Mouse (Mus musculus) thymus, postnatal 0 days (tissue): ENCODE data around the gene Hoxc11. TPM values are rescaled to one million over a fixed set of nuclear protein-coding genes. Genes with fewer than 3 reads are reported as not detected.

Experiments
- DNase-seq: peaks from one replicate; pipeline ENCODE4 v3.0.0-alpha.2; 2015; ENCODE audit warnings: low spot score
- polyA plus RNA-seq: library from polyadenylated mRNA; unstranded; fragments of >200 nt; fragmentation: Nextera tagmentation; extraction: Ambion mirVana; gene quantifications from 2 replicates; pipeline ENCODE4 v1.2.1, GENCODE M21; 2015

Hoxc11 gene
- 0.09 TPM in 1 of 2 replicates, not detected in the other for polyA plus RNA-seq

DNA sequence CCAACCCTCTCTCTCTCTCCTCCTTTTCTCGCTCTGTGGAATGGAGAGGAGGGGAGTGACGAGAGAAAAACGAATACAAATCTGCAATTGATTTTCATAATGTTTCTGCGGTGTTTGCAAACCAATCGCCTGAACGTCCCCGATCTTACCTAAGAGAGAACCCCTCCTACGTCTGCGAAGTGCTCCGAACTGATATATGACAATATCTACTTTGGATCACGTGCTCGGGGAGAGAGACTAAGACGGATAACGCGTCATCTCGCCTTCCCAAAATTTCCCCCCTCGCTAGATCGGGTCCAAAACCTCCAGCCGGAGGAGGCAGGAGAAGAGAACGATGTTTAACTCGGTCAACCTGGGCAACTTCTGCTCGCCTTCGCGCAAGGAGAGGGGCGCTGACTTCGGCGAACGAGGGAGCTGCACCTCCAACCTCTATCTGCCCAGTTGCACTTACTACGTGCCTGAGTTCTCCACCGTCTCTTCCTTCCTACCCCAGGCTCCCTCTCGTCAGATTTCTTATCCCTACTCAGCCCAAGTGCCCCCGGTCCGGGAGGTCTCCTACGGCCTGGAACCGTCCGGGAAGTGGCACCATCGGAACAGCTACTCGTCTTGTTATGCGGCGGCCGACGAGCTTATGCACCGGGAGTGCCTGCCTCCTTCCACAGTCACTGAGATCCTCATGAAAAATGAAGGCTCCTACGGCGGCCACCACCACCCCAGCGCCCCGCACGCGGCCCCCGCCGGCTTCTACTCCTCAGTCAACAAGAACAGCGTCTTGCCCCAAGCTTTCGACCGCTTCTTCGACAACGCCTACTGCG lies at the start of gene Hoxc11:
Gene Hoxc11, plus strand, starts transcription at position 236 of the 815 bp plus-strand sequence.
- no peak for DNase-seq

DNA sequence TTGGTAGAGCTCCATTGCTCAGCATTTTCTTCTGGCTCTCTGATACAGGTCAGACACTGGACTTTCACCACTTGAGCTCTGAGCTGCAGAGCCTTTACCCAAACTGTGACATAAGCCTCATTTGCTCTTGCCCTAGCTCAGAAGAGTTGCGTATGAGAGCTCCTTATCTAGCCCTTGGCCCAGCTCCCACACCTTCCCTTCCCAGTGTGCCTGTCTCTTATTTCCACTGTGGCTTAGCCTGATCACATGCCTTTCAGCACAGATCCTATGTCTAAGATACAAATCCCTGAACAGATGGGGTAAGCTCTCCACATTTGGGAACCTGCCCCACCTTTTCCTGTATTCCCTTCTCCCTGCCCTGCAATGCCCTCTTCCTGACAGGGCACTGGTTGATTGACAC lies 49.3 kb upstream of the Hoxc11 start:
- DNase-seq, result no peak

DNA sequence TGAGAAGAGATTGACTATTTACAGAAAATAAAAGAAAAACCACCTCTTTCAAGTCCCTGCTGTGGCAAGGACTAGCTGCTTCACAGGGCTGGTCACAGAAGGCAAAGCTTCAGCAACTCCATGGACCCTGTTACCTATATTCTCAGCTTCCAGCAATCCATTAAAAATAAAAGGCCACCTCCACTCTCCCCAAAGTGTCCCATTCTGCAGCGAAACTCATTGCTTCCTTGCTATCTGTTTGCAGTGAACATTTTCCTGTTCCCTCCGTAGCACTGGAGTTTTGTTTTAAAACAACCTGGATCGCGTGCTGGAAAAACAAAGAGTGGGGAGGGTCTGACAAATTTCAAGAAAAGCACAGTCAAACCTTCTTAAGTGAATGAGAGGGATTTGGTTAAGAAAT lies 44.7 kb upstream of the Hoxc11 start:
- no peak for DNase-seq

DNA sequence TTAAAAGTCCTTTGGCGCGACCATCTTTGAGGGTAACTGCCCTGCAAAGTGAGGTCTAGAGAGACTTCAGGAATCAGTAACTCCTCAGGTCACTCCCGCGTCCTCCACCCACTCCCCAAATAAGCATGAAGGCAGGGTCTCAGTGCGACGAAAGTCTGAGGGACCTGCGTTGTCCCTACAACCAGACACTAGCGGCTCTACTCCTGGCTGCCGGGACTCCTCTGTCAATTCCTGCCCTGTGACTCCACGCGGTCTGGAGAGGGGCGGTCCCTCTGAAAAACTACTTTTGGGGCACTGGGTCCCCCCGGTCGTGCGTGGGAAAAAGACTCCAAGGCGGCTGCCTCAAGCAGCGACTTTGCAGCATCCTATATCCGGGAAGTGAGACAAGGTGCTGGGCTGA lies 44.2 kb upstream of the Hoxc11 start:
- DNase-seq, result no peak

DNA sequence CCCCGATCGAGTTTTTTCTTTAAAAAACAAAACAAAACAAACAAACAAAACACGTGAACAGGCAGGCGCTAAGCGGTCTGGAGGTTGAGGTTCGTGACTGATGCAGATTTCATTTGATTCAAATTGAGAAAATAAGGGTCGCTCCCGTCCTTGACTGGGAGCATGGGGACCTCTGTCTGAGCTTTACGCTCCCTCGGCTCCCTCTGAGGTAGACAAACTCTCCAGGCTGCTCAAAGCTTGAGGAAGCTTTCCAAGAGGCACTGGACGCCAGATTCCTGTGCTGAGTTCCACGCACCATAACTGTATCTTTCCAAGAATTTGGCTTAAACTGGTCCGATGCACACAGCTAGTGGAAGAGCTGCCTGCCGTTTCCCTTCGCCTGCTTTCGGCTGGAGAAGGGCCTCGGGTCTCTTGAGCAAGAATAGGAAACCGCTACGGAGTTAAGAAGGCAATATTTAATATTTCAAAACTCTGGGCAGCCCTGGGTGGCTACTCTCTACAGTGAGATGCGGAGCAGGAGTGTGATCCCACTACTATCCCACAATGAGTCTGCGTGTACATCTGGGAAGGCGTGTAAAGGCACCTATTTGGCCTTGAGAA lies 43.6 kb upstream of the Hoxc11 start:
- DNase-seq, result no peak

DNA sequence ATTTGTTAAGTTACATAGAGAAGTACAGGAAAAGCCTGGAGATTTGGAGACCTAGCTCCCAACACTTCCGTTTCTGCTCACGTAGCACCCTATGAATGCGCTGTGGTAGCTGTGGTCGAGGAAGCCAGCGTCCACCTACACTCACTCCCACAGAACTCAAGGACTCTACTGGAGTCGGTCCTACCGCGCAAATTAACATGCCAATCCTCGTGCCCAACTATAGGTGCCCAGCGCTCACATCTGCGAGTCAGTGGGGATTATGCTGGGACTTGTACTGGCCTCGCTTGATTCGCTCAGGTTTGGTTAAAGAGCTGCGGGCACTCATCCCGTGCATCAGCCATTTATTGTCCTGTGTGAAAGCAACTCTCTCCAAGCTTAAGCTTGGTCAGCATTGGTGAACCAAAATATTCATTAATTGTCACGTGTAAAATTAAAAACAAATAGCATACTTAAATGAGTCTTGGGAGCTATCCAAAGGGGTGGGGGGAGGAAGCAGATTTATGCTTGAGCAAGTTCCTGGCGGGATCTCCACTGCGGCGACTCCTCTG lies 41.1 kb upstream of the Hoxc11 start:
- DNase-seq, result no peak

DNA sequence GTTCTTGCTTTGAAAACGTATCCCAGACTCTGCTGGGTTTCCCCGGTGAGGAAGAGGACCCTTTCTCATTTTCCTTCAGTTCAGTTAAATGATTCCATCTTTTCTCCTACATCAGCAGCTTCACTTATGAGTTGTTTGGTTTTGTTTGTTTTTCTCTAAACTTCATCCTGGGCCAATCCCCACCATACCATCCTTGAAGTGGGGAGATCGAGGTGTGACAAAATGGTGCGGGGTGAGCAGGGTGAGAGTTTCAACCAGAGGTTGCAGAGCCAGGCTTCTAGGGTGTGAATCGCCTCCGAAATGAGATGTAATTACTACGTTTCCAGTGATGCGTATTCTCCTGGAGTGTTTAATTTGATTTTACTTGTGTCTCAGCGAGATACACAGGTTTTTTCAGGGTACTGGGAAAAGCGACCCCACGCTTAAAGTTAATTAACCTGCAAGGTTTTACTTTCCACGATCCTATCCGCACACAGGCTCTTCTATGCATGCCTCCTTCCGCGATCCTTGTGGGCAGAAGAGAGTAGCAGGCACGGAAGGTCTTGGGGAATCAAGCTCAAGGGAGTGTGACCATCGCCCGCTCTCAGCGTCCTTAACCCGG lies 36.2 kb upstream of the Hoxc11 start:
- no peak for DNase-seq

DNA sequence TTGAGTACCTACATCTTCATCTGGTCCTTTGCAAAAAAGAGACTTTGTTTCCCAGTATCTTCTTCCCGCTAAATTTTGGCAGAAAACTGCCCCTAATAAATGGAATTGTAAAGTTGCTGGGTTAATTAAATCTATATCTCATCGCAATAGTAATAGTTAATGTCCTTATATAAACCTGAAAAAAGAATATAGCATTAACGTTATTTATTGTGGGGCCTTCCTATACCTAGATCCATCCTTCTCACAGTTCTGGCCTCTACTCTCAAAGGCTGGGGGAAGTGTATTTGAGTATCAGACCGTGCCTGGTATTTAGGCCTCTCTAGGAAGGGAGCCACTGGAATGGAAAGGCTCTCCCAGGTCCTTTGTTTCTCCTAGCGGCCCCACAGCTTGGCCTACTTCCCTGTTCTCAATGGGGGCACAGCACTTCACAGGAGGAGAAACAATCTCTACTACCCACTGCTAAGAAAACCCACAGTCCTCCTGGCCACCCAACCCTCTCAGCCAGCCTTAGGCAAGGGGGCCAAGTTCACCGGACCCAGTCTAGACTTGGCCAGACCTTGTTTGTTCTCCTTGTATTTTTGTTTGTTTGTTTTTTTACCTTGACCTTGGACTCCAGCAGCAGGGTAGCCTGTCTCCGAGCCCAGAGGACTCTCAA lies 35.5 kb upstream of the Hoxc11 start:
- no peak for DNase-seq

DNA sequence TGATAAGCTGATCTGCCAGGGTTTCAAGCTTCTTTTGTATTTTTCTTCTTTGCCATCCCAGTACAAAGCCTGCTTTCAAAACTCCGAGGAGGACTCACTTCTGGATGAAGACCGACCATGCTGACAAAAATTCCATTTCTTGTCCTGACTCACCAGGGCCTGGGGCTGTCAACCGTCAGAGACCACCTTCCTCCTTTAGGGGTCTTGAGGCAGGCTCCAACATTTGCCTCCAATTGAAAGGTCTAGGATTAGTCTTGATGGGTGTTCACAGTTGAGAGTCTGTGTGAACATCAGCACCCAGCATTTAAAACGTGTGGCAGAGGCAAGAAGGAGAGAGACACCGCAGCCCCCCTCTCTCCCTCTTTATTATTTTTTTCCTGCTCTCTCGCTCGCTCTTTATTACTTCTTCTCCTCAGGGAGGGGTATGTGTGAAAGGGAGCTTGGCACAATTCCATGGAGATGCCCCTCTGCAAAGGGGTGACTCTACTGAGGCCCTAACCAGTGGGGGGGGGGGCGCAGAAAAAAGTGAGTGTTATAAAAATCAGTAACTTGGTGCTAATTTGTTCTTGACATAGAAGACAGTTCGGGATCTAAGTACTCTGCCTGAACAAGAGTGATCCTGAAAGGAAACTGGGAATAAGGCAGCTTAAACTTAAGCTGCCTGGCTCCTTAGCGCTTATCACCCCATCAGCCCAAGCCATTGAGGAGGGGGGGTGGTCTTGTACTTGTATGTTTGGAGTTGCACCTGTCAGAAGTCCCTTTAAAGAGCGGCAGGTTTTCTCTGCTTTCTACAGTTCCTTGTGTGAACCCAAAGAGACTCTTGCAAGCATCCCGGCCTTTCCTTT lies 34.7 kb upstream of the Hoxc11 start:
- no peak for DNase-seq

DNA sequence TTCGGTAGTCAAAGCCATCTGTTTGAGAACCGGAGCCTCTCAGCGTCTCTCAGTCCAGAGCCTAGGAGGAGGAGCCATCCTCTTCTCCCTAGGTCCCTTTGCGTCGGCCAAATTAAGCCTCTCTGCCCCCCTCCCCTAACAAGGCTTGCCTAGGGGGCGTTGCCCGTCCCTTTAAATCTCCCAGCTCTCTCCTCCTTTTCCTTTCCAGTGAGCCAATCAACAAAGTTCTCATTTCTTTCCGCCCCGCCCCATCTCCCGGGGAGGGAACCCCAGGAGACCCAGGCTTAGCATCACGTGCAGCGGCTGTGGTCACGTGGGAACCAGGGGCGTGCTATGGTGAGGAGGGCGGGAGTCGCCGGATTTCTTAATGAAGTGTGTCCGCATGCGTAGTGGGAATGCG lies 33.6 kb upstream of the Hoxc11 start:
- DNase-seq, result no peak

DNA sequence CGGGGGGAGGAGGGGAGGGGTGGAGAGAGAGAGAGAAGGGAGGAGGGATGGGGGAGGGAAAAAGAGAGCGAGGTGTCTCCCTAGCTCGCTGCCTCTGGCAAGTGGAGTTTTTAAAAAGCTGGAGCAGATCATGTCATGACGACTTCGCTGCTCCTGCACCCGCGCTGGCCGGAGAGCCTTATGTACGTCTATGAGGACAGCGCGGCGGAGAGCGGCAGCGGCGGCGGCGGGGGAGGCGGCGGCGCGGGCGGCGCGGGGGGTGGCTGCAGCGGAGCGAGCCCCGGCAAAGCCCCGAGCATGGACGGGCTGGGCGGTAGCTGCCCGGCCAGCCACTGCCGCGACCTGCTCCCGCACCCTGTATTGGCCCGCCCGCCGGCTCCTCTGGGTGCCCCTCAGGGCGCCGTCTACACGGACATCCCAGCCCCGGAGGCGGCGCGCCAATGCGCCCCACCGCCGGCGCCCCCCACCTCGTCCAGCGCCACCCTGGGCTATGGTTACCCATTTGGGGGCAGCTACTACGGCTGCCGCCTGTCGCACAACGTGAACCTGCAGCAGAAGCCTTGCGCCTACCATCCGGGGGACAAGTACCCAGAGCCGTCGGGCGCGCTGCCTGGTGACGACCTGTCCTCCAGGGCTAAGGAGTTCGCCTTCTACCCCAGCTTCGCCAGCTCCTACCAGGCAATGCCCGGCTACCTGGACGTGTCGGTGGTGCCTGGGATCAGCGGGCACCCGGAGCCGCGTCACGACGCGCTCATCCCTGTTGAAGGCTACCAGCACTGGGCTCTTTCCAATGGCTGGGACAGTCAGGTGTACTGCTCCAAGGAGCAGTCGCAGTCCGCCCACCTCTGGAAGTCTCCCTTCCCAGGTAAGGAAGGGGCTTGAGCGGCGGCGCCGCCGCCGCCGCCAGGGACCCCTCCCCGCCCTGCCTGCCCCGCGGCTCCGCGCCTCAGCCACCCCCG lies 32.9 kb upstream of the Hoxc11 start, which contains the start of gene Hoxc13:
Gene Hoxc13, plus strand, starts transcription at position 51 of the 959 bp plus-strand sequence.
- no peak for DNase-seq

DNA sequence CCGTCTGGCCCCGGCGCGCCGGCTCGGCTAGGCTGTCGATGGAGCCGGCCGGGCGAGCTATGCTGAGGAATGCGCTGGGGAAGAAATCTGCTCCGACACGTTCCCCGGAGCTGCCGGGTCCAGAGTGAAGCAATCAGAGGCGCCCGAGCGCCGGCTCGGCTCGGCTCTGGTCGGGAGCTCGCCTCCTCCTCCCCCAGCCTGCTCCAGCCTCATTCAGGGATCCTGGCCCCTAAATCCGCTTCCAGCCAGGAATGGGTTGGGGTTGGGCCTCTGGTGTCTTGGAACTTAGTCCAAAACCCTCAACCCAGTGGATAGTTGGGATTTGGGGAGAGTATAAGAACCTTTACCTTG lies 32.2 kb upstream of the Hoxc11 start:
- DNase-seq, result no peak

DNA sequence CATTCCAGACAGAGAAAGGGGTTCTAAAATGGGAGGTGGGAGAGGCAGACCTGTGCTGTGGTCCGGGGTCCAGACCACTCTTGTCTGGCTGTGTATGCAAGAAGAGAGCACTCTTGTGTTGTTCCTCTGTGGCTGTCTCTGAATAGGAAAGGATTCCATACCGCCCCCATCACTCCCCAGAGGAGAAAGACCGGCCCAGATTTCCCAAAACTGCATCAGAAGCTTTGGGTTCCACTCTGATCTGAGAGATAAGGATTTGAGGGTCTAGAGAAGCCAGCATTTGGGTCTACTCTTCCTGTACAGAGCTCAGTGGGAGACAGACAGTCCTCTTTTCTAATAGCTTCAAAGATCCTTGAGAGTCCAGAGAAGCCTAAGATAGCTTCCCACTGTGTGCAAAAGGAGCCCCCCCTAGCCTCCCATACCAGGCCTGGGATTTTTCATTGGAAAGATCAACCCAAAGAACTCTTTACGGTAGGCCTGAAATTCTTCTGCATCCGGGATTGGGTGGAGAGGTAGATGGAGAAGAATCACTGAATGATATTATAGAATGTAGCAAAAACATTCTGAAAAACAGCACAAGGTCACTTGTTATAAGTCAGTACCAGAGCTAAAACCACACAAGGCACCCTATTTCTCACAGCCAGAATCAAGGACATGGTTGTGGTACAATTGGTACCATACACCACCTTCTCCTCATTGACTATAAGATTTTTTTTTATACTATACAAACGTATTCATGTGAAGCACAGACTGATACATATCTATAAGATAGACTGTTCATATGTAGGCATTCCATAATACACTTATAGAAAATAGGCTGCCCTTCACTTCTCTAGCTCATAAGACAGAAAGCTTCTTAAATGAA lies 31.4 kb upstream of the Hoxc11 start:
- no peak for DNase-seq

DNA sequence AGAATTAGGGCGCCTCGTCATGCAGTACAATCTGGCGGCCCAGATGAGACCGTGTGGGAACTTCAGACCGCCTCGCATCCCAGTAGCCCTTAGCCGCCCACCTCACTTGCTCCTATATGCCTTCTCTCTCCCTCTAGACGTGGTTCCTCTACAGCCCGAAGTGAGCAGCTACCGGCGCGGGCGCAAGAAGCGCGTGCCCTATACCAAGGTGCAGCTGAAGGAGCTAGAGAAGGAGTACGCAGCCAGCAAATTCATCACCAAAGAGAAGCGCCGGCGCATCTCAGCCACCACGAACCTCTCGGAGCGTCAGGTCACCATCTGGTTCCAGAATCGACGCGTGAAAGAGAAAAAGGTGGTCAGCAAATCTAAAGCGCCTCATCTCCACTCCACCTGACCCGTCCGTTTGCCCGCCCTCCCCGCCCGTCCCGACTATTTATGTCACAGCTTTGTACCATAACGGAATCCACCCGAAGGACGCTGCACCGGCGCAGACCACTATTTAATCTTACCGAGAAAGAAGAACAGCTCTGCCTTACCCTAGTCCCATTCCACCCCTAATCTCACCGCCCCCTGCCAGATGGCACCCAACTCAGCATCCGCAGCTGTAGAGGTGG lies 27.1 kb upstream of the Hoxc11 start:
- no peak for DNase-seq

DNA sequence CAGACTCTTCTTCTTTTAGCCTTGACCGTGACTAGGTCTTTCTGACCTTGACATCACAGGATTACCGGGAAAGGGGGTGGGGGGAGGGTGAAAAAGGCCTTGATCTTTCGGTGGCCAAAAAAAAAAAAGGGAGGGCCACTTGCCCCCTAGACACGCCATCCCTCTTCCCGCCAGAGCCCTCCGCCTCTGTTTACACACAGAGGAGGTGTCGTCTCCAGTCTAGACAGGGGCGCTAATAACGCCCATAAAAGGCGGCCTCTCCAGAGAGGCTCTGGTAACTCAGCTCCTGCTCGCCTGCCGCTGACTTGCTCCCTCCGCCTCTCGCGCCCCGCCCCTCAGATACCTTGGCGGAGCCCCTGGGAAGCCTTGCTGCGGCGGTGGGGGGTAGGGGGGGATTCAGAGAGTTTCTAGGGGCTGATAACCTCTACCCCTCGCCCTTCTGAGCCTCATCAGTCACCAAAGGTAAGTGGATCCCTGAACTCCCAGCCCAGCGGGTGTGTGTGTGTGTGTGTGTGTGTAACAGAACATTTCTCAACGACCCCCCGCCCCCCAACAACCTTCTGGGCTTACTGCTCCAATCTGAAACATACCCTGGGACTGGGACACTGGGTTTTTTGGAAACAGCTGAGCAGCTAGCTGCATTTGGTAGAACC lies 22.4 kb upstream of the Hoxc11 start:
- no peak for DNase-seq

DNA sequence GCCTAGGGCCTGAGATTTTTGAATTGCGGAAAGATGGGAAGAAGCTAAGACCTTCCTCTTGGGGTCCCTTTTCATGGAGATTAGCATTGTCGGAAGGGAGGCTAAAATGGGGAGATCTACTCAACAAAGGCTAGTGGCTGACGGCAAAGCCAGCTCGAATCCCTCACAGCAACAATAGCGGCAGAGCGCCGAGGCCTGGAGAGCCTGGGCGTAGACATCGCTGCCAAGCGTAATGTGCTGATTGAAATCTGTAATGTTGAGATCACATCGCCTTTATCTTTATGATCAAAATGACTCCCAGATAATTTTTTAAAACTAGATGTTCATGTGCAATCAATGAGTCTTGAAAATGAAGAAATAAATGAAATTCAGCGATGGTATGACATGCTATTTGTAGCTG lies 19.8 kb upstream of the Hoxc11 start:
- DNase-seq, result no peak

DNA sequence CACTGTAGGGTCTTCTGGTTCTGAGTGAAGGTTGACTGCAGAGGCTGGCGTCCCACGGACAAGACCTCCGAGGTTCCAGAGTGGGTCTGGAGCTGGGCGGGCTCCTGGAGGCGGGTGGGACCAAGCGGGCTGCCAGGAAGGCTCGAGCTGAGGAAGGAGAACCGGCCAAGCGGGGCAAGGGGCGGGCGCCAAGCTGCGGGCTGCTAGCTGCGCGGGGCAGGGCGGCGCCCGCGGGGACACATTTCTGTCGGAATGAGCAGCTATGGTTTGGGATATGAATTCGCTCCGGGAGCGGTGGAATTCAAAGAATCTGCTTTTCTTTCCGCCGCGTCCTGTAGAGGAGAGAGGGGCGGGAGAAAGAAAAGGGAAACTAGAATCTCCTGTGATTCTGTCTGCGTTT lies 19.3 kb upstream of the Hoxc11 start:
- DNase-seq, result no peak
